ENCODE assay signal across 11 mouse cellular contexts in genomic region chr2:90639747-90640699, GRCm38 (mm10). TPM values are rescaled to one million over a fixed set of nuclear protein-coding genes. Genes with fewer than 3 reads are reported as not detected.
DNase-seq lines count a peak whose midpoint lies in the region; ATAC-seq lines count a peak whose summit lies in the region.
"Had no signal": no experiment of that assay in that cellular context is flagged by ENCODE, and none has a peak within 500 bp of the region (broad histone marks: within the 10 kb centered on the region; RNA-seq: fewer than 3 reads in every experiment).

No protein-coding gene starts in this region.

- H3K36me3 ChIP-seq in forebrain, embryonic 10.5 days (replicated peaks): no peaks in the 10 kb centered on the region
- H3K36me3 ChIP-seq: forebrain, embryonic 15.5 days had no signal

- intact Hi-C loops in left cerebral cortex, postnatal 4 days (cut with DNase I): no loop called here
- intact Hi-C loops in left cerebral cortex, postnatal 25 days (cut with DNase I): no loop called here

- ATAC-seq in hematopoietic stem cell, adult 5-6 weeks (replicated peaks in 1 of 2; ENCODE audit: insufficient read depth in 1 of 2, low FRiP score in 2 of 2, low TSS enrichment in 1 of 2, low read depth in 1 of 2, poor library complexity in 2 of 2, severe bottlenecking in 2 of 2): 0 out of 4 replicates have a peak, but pooled peaks have one; percentile 11 to 30
- ATAC-seq: forebrain, embryonic 15.5 days had no signal

- no peak overlapping the region for H3K4me3 ChIP-seq in forebrain, embryonic 10.5 days
- H3K4me3 ChIP-seq: forebrain, embryonic 15.5 days had no signal

- 84% methylated on average over 5 of the region's 5 CpGs for WGBS in forebrain, embryonic 10.5 days

- H3K9me3 ChIP-seq in forebrain, embryonic 10.5 days: no peaks in the 10 kb centered on the region
- H3K9me3 ChIP-seq: forebrain, embryonic 15.5 days had no signal

- no peak overlapping the region for H3K27ac ChIP-seq in forebrain, embryonic 10.5 days
- H3K27ac ChIP-seq: forebrain, embryonic 15.5 days had no signal

- H3K27me3 ChIP-seq in forebrain, embryonic 10.5 days (ENCODE audit: poor library complexity, severe bottlenecking): no peaks in the 10 kb centered on the region
- H3K27me3 ChIP-seq: forebrain, embryonic 15.5 days had no signal

- peak; percentile 12 for DNase-seq in left cerebral cortex, postnatal 4 days
- DNase-seq in left cerebral cortex, postnatal 25 days (ENCODE audit: low spot score in 2 of 2): no peak
- DNase-seq in MN1 (ENCODE audit: low spot score): peak; percentile 88
- DNase-seq in kidney, postnatal 4 days: peak; percentile 39 to 62
- DNase-seq in layer of hippocampus, adult 18-20 months (ENCODE audit: low spot score in 2 of 2): no peak
- DNase-seq in forebrain, embryonic 10.5 days (ENCODE audit: extremely low spot score, low spot score): no peak
- DNase-seq: cerebellum, postnatal 36 days; heart, postnatal 36 days; thymus, adult 2 months had no signal

- H3K4me1 ChIP-seq in forebrain, embryonic 10.5 days: no peaks in the 10 kb centered on the region
- H3K4me1 ChIP-seq: forebrain, embryonic 15.5 days had no signal

RNA-seq across cellular contexts. Expression of gene Nup160, which starts 37.0 kb away (rescaled TPM):
- total RNA-seq in left cerebral cortex, postnatal 4 days (2021): 10 to 100 TPM; 26.6 to 29.0 TPM
- 10 to 100 TPM; 18.2 to 20.7 TPM for total RNA-seq in left cerebral cortex, postnatal 25 days (2021)
- total RNA-seq in hematopoietic stem cell, adult 5-6 weeks (2017): 49.7 and 56.0 TPM in 2 replicates
- 10 to 100 TPM; 11.5 to 17.4 TPM for total RNA-seq in layer of hippocampus, adult 18-20 months (2021)
- polyA plus RNA-seq in forebrain, embryonic 10.5 days (2016; fragmentation: Nextera tagmentation; extraction: Ambion mirVana): 64.7 and 75.7 TPM in 2 replicates

RNA-seq across cellular contexts. Expression of gene Ptprj, which starts 59.6 kb away (rescaled TPM):
- 10 to 100 TPM; 50.8 to 51.2 TPM for total RNA-seq in left cerebral cortex, postnatal 4 days (2021)
- total RNA-seq in left cerebral cortex, postnatal 25 days (2021): 100 to 1,000 TPM; 116 to 122 TPM
- 31.8 and 42.3 TPM in 2 replicates for total RNA-seq in hematopoietic stem cell, adult 5-6 weeks (2017)
- total RNA-seq in layer of hippocampus, adult 18-20 months (2021): 100 to 1,000 TPM; 114 TPM
- 1.9 and 2.1 TPM in 2 replicates for polyA plus RNA-seq in forebrain, embryonic 10.5 days (2016; fragmentation: Nextera tagmentation; extraction: Ambion mirVana)

Comparison
In these comparisons a context has a peak if more than half of its experiments do, and no peak if none do; other contexts are left out.
1. DNase-seq: peak in left cerebral cortex, postnatal 4 days (single experiment), MN1 (single experiment) and kidney, postnatal 4 days (2 of 2); none in left cerebral cortex, postnatal 25 days (0 of 2), layer of hippocampus, adult 18-20 months (0 of 2) and forebrain, embryonic 10.5 days (single experiment).